Mouse (Mus musculus): ENCODE data around the gene Opcml.

DNA sequence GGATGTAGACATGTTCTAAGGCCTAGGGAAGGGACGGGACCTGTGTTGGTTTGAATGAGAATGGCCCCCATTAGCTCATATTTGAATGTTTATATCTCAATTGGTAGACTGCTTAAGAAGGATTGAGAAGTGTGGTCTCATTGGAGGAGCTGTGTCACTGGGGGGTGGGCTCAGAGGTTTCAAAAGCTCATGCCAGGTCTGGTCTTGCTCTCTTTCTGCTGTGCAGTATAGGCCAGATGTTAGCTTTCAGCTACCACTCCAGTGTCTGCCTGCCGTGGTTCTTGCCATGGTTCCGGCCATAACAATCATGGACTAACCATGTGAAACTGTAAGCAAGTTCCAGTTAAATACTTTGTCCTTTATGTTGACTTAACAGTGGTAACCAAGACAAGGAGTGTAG, 11.2 kb downstream of the Opcml start:
- TF ChIP-seq CTCF (IDR thresholded peaks at IDR 0.05; ENCODE audit: low read depth, low read length) (no peak), POLR2AphosphoS5 (IDR thresholded peaks at IDR 0.05; ENCODE audit: insufficient replicate concordance, low read depth, low read length) (no peak), TAL1 (conservative IDR thresholded peaks at IDR 0.05; ENCODE audit: low read depth, low read length) (no peak), GATA1 (IDR thresholded peaks at IDR 0.05; ENCODE audit: borderline replicate concordance, low read length) (no peak), GATA2 (IDR thresholded peaks at IDR 0.05; ENCODE audit: borderline replicate concordance, low read depth, low read length) (no peak)

Measured in G1E (cell line).